Mouse (Mus musculus) liver, adult 2 months (tissue): ENCODE measurements at regions not wholly inside any gene's neighbourhood (a gene's known extent, or its start where the extent isn't known, plus 50 kb on each side); places are given as distances from the start of the nearest gene placed in this dataset.

Experiments used
- CTCF ChIP-seq: fragments of 200-500 bp; IDR thresholded peaks from 2 replicates; pipeline ENCODE4 v1.5.1; 2011; ENCODE audit warnings: low read depth, low read length, control low read depth
- POLR2A ChIP-seq: fragments of 200-500 bp; IDR thresholded peaks from 2 replicates; pipeline ENCODE4 v1.6.1; 2011; ENCODE audit warnings: low read length, control low read depth; ENCODE audit not compliant: insufficient read depth; ENCODE audit errors: extremely low read depth

GRCm38 (mm10) chr2:50954361-50955066 is 194.4 kb downstream of the Rnd3 start:
- TF ChIP-seq CTCF (no peak), POLR2A (no peak)
